Mouse (Mus musculus) mouse trophoblast stem cell (cell line): ENCODE results near the gene Plxnc1.

Source experiments
- in situ Hi-C, 2 experiments: fragments of 300-500 bp; cut with MseI, MboI; formaldehyde crosslinking; loops; 2 replicates in 1 of 2; 3 replicates in 1 of 2; pipeline ENCODE4 v1.15.1; 2025

Gene Plxnc1

GRCm38 (mm10) chr10:94944691-94945205, at the start of gene Plxnc1:
Gene Plxnc1 (minus strand): TSS chr10:94944835.
- in situ Hi-C loops, result no loop called here

GRCm38 (mm10) chr10:94992127-94992526, 47.5 kb upstream of the Plxnc1 start:
- in situ Hi-C loops, result loop anchor here (5.0 to 25.0 kb wide), 4 partner anchors 165 to 485 kb away; partner anchors contain the start of gene Socs2 (in 1 of the 2)

GRCm38 (mm10) chr10:94991564-94992097, 47.0 kb upstream of the Plxnc1 start:
- in situ Hi-C loops, result loop anchor here (5.0 to 25.0 kb wide), 4 partner anchors 166 to 486 kb away; partner anchors contain the start of gene Socs2 (in 1 of the 2)

GRCm38 (mm10) chr10:94990768-94991563, 46.3 kb upstream of the Plxnc1 start:
- in situ Hi-C loops, result loop anchor here (5.0 to 25.0 kb wide), 4 partner anchors 166 to 486 kb away; partner anchors contain the start of gene Socs2 (in 1 of the 2)

GRCm38 (mm10) chr10:94989321-94989720, 44.7 kb upstream of the Plxnc1 start:
- in situ Hi-C loops, result loop anchor here in 1 of 2 experiments (25.0 kb wide), 1 partner anchor 448 kb away; no protein-coding TSS in a partner anchor

- in situ Hi-C loops, result loop anchor here in 1 of 2 experiments (25.0 kb wide), 1 partner anchor 452 kb away; no protein-coding TSS in a partner anchor
These were observed 40.5 kb upstream of the Plxnc1 start for GRCm38 (mm10) chr10:94985103-94985502.

GRCm38 (mm10) chr10:94982528-94982927, 37.9 kb upstream of the Plxnc1 start:
- in situ Hi-C loops, result loop anchor here in 1 of 2 experiments (25.0 kb wide), 1 partner anchor 455 kb away; no protein-coding TSS in a partner anchor

GRCm38 (mm10) chr10:94981466-94982138, 37.0 kb upstream of the Plxnc1 start:
- in situ Hi-C loops, result loop anchor here in 1 of 2 experiments (25.0 kb wide), 1 partner anchor 456 kb away; no protein-coding TSS in a partner anchor

- in situ Hi-C loops, result loop anchor here in 1 of 2 experiments (25.0 kb wide), 1 partner anchor 459 kb away; no protein-coding TSS in a partner anchor
These were observed 33.7 kb upstream of the Plxnc1 start for GRCm38 (mm10) chr10:94978265-94978822.

- in situ Hi-C loops, result loop anchor here in 1 of 2 experiments (25.0 kb wide), 1 partner anchor 461 kb away; no protein-coding TSS in a partner anchor
These were observed 31.7 kb upstream of the Plxnc1 start for GRCm38 (mm10) chr10:94976329-94976728.

- in situ Hi-C loops, result loop anchor here in 1 of 2 experiments (25.0 kb wide), 1 partner anchor 462 kb away; no protein-coding TSS in a partner anchor
These were observed 30.5 kb upstream of the Plxnc1 start for GRCm38 (mm10) chr10:94975099-94975496.

GRCm38 (mm10) chr10:94974345-94975098, 29.9 kb upstream of the Plxnc1 start:
- in situ Hi-C loops, result loop anchor here in 1 of 2 experiments (25.0 kb wide), 1 partner anchor 463 kb away; no protein-coding TSS in a partner anchor

GRCm38 (mm10) chr10:94971625-94972161, 27.1 kb upstream of the Plxnc1 start:
- in situ Hi-C loops, result no loop called here

GRCm38 (mm10) chr10:94970221-94970620, 25.6 kb upstream of the Plxnc1 start:
- in situ Hi-C loops, result no loop called here

- in situ Hi-C loops, result no loop called here
These were observed 22.8 kb upstream of the Plxnc1 start for GRCm38 (mm10) chr10:94967468-94967867.

GRCm38 (mm10) chr10:94966789-94967188, 22.2 kb upstream of the Plxnc1 start:
- in situ Hi-C loops, result no loop called here

- in situ Hi-C loops, result no loop called here
These were observed 20.5 kb upstream of the Plxnc1 start for GRCm38 (mm10) chr10:94965093-94965492.

GRCm38 (mm10) chr10:94962005-94962404, 17.4 kb upstream of the Plxnc1 start:
- in situ Hi-C loops, result loop anchor here in 1 of 2 experiments (5.0 kb wide), 1 partner anchor 340 kb away; no protein-coding TSS in a partner anchor

GRCm38 (mm10) chr10:94961283-94961682, 16.6 kb upstream of the Plxnc1 start:
- in situ Hi-C loops, result loop anchor here in 1 of 2 experiments (5.0 kb wide), 1 partner anchor 339 kb away; no protein-coding TSS in a partner anchor

- in situ Hi-C loops, result loop anchor here in 1 of 2 experiments (10.0 kb wide), 1 partner anchor 334 kb away; no protein-coding TSS in a partner anchor
These were observed 13.7 kb upstream of the Plxnc1 start for GRCm38 (mm10) chr10:94958311-94958710.
